ENCODE assay signal across 14 mouse cellular contexts in genomic region chr12:16006688-16007087, GRCm38 (mm10).
A peak's percentile ranks its signal among the peaks of the same experiment; 100 is the strongest.
DNase-seq lines count a peak whose midpoint lies in the region; ATAC-seq and TF ChIP-seq lines count a peak whose summit lies in the region.
"Had no signal": no experiment of that assay in that cellular context is flagged by ENCODE, and none has a peak within 500 bp of the region (broad histone marks: within the 10 kb centered on the region; RNA-seq: fewer than 3 reads in every experiment).

No protein-coding gene starts in this region.

- H3K4me2 ChIP-seq in heart, postnatal 0 days (ENCODE audit: low read depth, low read length), result no peak overlapping the region

- no peak overlapping the region for H3K9ac ChIP-seq in heart, postnatal 0 days (replicated peaks; ENCODE audit: low read depth, low read length)
- H3K9ac ChIP-seq: liver, embryonic 14.5 days had no signal

- peak; percentile 41 for DNase-seq in adrenal gland, adult 2 months
- DNase-seq in adrenal gland, adult 8-10 months, result no peak
- DNase-seq in 3134 (ENCODE audit: extremely low read depth, insufficient read length, low spot score), result peak; percentile 65
- DNase-seq in heart, postnatal 0 days (ENCODE audit: low spot score), result peak; percentile 80
- DNase-seq in embryo, embryonic 10 days (ENCODE audit: low spot score), result no peak
- no peak for DNase-seq in layer of hippocampus, postnatal 14 days (ENCODE audit: low spot score in 2 of 2)
- DNase-seq in spleen, postnatal 10 days (ENCODE audit: low spot score in 2 of 2), result no peak
- DNase-seq: B cell, adult 2 months; cerebellum, adult 8-10 months had no signal

- peaks cover 41% of the 10 kb centered on the region for H3K4me1 ChIP-seq in heart, postnatal 0 days (ENCODE audit: control insufficient read depth, insufficient read depth)

- H3K36me3 ChIP-seq in heart, postnatal 0 days (replicated peaks; ENCODE audit: control insufficient read depth, insufficient read depth, low read length), result no peaks in the 10 kb centered on the region
- H3K36me3 ChIP-seq: midbrain, embryonic 10.5 days had no signal

- no peak overlapping the region for H3K4me3 ChIP-seq in heart, postnatal 0 days (ENCODE audit: low read depth, low read length)
- H3K4me3 ChIP-seq: left cerebral cortex, adult 2 months; midbrain, embryonic 10.5 days had no signal

- TF ChIP-seq CTCF in heart, postnatal 0 days (IDR thresholded peaks at IDR 0.05; ENCODE audit: low read depth), result no peak

- no peaks in the 10 kb centered on the region for H3K27me3 ChIP-seq in heart, postnatal 0 days (ENCODE audit: control insufficient read depth, insufficient read depth, low read length)

- peak; percentile 13 for ATAC-seq in activated CD4-positive, CD25-positive, alpha-beta regulatory T cell, adult 4 months
- peak; percentile 81 for ATAC-seq in heart, postnatal 0 days (ENCODE audit: insufficient read depth, low read depth)
- ATAC-seq: intestine, postnatal 0 days had no signal

- 0 out of 2 replicates have a peak, but pooled peaks have one; percentile 22 for TF ChIP-seq EP300 in heart, postnatal 0 days (IDR thresholded peaks at IDR 0.05; ENCODE audit: low read depth)

- 15% methylated on average over 5 of the region's 5 CpGs for WGBS in heart, postnatal 0 days

- H3K9me3 ChIP-seq in heart, postnatal 0 days (replicated peaks; ENCODE audit: control insufficient read depth, low read length), result no peaks in the 10 kb centered on the region
- H3K9me3 ChIP-seq: midbrain, embryonic 10.5 days had no signal

- H3K27ac ChIP-seq in heart, postnatal 0 days (ENCODE audit: low read depth), result peak overlapping the region; percentile 40
- H3K27ac ChIP-seq: left cerebral cortex, adult 2 months; liver, embryonic 14.5 days; midbrain, embryonic 10.5 days had no signal

Comparison
In these comparisons a context has a peak if more than half of its experiments do, and no peak if none do; other contexts are left out.
1. DNase-seq: peak in adrenal gland, adult 2 months (single experiment), 3134 (single experiment) and heart, postnatal 0 days (single experiment); none in adrenal gland, adult 8-10 months (single experiment), embryo, embryonic 10 days (single experiment), layer of hippocampus, postnatal 14 days (0 of 2) and spleen, postnatal 10 days (0 of 2).